Mouse (Mus musculus) left cerebral cortex, postnatal 4 days (tissue): ENCODE measurements around the gene Mex3b. TPM values are rescaled to one million over a fixed set of nuclear protein-coding genes. Genes with fewer than 3 reads are reported as not detected.

Experiments used
- DNase-seq: peaks from one replicate; pipeline ENCODE4 v3.0.0-alpha.2; 2022
- intact Hi-C: fragments of 180-260 bp; cut with DNase I; formaldehyde crosslinking; loops from one replicate; pipeline ENCODE4 v1.15.1; 2025
- total RNA-seq, 2 experiments: library from RNA; stranded (reverse); gene quantifications; 2 replicates each; pipeline ENCODE4 v1.2.3; 2021

Mex3b gene
- total RNA-seq, 2 experiments from 2014 or later, result 73.8 to 79.0 TPM

DNA sequence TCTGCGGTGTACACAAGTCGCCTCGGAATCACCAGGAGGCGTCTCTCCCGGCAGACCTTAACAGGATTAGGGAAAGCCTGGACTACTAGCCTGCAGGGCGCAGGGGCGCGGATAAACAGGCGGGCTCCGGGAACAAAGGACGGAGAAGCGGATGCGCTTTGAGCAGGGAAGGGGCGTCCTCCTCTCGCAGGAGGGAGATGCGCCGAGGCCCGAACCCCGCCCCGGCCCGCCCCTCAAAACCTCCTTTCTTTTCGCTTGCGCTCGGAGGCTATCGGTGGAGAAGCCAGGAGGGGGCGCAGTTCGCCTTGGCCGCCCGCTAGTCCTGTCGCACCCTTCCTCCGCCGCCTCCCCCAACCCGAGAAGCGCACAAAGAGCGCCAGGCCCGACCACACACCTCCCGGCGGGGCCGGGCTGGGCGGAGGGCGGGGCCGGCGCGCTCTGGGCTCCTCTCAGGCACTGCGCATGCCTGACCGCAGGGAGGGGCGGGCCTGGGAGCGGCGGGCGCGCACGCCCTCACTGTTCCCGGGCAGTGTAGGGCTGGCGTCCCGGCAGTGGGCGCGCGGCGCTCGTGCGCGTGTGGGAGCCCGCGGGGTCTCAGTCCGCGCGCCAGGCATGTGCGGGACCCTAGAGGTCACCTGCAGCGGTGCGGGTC, 1.2 kb upstream of the Mex3b start:
- intact Hi-C loops, result loop anchor here (2.0 to 10.0 kb wide), 4 partner anchors 149 to 683 kb away; no protein-coding TSS in a partner anchor
- DNase-seq, result peak; percentile 100

DNA sequence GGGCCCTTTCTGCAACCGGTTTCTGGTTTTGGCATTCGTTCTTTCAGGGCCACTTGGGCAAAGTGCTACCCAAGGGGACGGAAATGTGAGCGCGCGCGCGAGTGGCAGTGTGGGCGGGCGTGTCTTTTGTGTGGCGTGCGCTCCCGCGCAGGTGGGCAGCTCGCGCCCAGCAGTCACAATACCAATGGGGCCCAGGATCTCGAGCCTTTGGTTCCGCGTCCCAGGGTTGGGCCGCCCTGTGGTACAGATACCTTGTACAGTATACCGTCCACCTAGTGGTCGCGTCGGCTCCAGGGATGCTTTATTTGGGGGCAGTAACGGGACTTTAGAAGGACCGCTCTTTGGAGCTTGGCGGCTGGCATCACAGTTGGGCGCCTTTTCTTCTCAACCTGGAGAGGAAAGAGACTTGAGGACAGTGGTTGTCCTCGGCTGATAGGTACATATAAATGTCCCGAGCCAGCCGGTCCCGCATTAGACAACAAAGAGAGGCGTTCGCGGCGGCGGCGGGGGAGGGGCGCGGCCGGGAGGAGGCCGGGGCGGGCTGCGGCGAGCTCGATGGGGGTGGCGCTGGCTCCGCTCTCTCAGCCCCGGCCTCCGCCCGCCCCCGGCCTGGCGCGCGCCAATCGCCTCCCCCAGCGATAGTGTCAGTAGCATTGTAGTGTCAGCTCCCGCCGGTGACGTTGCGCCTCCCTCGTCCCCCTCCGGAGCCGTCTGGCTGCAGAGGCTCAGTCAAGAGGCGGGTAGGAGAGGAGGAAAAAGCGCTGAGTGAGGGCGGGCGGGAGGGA, 455 bp upstream of the Mex3b start:
- DNase-seq, result peak; percentile 99
- intact Hi-C loops, result loop anchor here (2.0 to 10.0 kb wide), 4 partner anchors 148 to 682 kb away; no protein-coding TSS in a partner anchor

DNA sequence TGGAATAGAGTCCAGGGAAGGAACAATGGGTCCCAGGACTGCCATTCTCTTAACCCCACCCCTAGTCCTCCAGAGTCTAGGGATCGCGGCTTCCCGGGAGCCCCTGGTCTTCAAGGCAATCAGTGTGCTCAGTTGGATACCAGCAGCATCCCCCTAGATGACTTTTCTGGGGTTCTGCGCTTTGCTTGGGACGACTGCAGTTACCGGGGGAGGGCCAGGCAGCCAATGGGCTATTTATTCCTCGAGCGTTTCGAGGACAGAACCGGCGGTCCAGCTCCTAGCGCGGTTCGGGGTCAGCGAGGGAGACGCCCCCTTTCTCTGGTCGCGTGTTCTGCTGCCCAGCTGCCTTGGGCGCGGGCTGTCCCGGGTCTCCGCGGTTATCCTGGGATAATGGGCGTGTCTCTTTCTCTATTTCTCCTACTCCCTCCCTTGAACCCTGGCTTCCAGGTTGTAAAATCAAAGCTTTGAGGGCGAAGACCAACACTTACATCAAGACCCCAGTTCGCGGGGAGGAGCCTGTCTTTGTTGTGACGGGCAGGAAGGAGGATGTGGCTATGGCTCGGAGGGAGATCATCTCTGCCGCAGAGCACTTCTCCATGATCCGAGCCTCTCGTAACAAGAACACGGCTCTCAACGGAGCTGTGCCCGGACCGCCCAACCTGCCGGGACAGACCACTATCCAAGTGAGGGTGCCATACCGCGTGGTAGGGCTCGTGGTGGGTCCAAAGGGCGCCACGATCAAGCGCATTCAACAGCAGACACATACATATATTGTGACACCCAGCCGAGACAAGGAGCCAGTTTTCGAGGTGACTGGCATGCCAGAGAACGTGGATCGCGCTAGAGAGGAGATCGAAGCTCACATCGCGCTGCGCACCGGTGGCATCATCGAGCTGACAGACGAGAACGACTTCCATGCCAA, 1.4 kb downstream of the Mex3b start:
- intact Hi-C loops, result loop anchor here (5.0 to 10.0 kb wide), 3 partner anchors 146 to 336 kb away; no protein-coding TSS in a partner anchor
- peak; percentile 57 for DNase-seq

DNA sequence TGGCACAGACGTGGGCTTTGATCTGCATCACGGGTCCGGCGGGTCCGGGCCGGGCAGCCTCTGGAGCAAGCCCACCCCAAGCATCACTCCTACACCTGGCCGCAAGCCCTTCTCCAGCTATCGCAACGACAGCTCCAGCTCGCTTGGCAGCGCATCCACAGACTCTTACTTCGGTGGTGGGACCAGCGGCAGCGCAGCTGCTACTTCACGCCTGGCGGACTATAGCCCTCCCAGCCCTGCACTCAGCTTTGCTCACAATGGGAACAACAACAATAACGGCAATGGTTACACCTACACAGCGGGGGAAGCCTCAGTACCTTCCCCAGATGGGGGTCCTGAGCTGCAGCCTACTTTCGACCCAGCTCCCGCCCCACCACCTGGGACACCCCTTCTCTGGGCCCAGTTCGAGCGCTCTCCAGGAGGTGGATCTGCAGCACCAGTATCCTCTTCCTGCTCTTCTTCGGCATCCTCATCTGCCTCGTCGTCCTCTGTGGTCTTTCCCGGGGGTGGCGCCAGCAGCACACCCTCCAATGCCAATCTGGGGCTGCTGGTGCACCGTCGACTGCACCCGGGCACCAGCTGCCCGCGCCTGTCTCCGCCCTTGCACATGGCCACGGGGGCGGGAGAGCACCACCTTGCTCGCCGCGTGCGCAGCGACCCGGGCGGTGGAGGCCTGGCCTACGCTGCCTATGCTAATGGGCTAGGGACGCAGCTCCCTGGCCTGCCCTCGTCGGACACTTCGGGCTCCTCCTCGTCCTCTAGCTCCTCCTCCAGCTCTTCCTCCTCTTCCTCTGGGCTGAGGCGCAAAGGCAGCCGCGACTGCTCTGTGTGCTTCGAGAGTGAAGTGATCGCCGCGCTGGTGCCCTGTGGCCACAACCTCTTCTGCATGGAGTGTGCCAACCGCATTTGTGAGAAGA, 2.4 kb downstream of the Mex3b start:
- intact Hi-C loops, result loop anchor here (5.0 to 10.0 kb wide), 4 partner anchors 145 to 335 kb away; no protein-coding TSS in a partner anchor
- DNase-seq, result peak; percentile 61

DNA sequence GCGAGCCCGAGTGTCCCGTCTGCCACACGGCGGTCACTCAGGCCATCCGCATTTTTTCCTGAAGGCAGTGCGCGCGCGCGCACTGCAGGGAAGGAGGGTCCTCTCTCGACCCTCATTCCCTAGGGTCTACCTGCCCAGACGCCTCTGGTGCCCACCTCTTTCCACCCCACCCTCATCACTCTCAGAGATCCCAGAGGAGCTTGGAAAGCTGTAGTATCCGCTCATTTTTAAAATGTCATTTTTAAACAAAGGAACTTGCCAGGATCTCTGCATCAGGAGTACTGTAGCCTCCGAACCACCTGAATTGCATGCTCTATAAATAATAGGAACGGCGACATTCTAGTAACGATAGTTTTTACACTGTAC, 3.0 kb downstream of the Mex3b start:
- no peak for DNase-seq
- intact Hi-C loops, result loop anchor here (10.0 kb wide), 1 partner anchor 205 kb away; no protein-coding TSS in a partner anchor

DNA sequence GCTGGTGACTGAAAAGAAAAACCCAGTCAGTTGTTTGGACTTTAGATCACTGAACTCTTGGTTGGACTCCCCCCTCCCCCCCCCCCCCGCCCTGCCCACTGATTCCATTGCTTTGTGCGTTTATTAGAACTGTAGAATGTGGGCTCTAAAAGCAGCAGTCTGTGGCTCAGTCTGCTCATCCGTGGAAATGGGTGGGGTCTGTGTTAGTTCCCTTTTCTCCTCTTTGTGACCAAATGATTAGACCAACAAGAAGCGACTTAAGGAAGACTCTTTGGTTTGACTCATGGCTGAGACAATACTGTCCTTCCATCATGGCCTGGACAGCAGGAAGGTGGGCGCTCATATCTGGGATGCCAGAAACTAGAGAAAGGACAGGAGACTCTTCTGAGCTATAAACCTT, 9.4 kb downstream of the Mex3b start:
- intact Hi-C loops, result loop anchor here (5.0 to 10.0 kb wide), 2 partner anchors 46 to 198 kb away; no protein-coding TSS in a partner anchor
- no peak for DNase-seq

DNA sequence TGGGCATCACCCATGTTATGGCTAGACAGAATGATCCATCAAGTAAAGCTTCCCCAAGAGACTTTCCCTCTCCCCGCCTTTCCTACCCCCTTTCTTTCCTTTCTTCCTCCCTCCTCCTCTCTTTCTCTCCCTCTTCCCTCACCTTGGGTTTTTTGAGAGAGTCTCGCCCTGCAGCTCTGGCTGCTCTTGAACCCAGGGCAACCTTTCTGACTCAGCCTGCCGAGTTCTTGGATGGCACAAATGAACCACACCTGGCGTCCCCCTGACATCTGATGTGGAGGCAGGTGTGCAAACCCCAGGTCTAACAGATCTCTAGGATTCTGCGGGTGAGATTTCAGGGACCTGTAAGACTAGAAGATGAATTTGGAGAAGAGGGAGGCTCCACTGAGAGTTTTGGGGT, 12.9 kb downstream of the Mex3b start:
- intact Hi-C loops, result no loop called here

DNA sequence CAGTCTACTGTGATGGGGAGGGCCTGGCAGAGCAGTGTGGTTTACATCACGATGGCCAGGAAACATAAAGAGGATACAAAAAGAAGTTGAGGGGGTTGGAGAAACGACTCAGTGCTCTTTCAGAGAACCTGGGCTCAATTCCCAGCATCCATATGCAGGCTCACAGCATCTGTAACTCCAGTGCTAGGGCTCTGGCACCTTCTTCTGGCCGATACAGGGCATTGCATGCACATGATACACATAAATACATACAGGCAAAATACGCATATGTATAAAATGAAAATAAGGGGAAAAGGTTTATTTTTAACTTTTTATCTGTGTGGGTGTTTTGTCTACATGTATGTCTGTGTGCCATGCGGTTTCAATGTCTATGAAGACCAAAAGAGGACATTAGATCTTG, 13.6 kb downstream of the Mex3b start:
- no peak for DNase-seq
- intact Hi-C loops, result no loop called here

More for the DNA sequence above, 12.9 kb downstream of the Mex3b start:
- DNase-seq, result no peak

DNA sequence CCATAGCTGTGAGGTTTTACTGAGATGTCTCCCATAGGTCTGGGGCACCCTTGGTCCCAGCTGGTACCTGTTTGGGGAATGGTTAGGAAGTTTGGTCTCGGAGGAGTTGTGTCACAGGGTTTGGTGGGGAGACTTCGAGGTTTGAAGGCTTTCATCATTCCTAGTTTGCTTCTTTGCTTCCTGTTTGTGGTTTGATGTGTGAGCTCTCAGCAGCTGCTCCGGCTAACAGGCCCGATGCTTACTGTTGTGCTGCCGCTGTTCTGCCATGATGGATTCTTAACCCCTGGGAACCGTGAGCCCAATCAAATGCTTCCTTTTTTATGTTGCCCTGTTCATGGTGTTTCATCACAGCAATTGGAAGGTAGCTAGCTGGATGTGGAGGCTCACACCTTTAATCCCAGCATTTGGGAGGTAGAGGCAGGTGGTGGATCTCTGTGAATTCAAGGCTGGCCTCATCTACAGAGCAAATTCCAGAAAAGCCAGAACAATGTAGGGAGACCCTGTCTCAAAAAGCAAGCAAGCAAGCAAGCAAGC, 23.3 kb downstream of the Mex3b start:
- intact Hi-C loops, result no loop called here
- no peak for DNase-seq

DNA sequence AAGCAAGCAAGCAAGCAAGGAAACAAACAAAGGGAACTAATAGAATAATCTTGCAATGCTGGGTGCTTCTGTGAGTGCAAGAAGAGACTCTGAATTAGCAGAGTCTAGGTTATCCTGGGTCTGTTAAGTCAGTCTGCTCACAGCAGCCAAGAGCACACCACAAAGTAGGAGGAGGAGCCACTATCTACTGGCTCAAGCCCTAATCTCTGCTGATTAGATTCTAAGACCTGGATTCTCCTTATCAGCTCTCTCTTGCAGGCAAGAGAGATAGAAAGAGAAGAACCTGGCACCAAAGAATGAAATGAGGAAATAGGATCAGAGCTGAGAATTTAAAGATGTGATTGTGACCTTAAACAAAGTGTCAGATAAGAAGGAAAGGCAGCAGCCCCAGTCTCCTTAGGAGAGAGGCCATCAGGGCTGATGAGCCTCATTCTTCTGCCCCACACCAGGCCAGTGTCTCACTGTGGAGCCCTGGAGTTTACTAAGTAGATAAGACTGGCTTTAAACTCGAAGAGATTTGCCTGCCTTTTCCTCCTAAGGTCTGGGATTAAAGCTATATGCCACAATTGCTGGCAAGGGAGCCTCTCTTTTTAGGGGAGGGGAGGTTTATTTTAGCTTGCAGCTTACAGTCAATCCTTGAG, 23.9 kb downstream of the Mex3b start:
- intact Hi-C loops, result no loop called here
- no peak for DNase-seq

DNA sequence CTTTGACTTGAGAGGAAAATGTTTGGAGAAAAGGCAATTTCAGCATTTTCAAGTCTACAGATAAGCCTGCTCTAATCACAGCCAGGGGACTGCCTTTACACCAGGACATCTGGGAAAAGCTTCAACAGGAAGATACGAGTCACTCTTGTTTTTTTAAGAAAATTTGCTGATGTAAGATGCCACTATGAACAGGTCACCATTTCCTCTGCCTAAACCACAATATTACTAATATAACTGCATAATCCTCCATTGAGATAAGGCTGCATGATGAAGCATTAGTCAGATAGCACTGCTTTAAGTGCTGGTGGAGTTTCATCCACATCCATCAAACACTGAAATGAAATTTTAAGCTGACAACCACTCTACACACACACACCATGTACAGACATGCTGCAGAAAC, 27.2 kb downstream of the Mex3b start:
- intact Hi-C loops, result no loop called here

DNA sequence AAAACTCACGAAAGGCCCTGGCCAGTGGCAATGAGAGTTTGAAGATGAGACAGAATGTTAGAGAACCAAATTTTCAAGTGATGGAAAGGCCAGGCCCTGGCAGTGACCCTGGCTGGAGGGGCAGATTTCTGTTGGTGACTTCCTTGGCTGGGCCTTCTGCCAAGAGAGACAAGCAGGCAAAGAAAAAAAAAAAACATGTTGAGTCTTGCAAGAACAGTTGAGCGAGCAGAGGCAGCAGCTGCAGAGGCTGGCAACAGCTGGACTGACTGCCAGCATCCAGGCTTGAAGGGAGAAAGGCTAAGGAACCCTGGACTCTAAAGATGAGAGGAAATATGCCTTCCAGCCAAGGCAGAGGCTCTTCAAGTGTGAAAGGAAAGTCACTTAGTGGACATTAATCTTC, 28.5 kb downstream of the Mex3b start:
- intact Hi-C loops, result no loop called here
- DNase-seq, result no peak

More for the DNA sequence above, 27.2 kb downstream of the Mex3b start:
- no peak for DNase-seq

DNA sequence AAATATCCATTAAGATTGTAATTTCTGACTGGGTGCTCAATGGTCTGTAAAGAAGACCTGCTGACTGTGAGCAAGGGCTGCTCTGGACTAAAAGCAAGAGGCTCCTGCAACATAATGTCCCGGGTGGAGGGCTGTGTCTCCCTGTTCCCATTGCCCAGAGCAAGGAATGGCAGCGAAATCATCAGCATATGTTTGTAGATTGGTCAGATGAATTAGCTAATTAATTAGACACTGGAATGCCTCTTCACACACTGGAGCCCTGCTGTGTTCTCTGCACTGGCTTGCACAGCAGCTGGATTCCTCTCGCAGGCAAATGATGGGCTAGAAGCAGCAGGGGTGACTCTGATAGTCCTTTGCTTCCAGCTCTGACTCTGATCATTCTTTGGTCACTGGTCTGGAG, 29.6 kb downstream of the Mex3b start:
- intact Hi-C loops, result no loop called here
- DNase-seq, result peak; percentile 8

DNA sequence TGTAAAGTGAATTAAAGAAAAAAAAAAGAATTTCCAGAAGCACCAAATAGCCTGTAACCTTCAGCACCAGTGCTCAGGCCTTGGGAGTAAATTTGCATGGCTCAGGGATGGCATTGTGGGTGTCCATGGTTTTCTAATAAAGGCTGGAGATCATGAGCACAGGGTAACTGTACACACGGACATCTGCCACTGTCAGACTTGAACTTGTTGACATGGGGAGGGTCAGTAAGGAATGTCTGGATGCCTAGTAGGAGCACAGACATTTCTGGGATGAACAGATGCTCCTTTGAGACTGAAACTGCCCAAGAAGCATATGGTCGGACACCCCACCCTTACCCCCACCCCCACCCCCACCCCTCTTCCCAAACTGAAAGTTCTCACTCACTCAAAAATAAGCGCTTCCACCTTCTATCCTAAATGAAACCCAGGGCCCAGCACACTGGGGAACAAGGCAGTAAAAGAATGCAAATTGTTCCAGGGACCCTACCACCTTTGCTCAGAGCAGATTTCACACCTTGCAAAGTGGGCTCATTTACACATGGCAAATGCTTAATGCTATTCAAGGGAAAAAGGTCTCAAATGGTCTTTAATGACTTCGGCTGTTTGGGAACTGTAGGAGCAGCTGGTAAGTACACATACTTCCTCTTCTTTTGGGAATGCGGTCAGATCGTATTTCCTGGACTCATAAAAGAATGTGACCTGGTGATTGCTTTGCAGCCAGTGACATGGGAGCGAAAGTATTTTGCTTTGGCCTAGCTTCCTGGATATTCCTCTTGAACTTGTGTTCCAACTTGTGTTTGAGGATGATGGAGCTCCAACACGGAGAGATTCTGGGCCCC, 32.5 kb downstream of the Mex3b start:
- DNase-seq, result no peak
- intact Hi-C loops, result no loop called here

DNA sequence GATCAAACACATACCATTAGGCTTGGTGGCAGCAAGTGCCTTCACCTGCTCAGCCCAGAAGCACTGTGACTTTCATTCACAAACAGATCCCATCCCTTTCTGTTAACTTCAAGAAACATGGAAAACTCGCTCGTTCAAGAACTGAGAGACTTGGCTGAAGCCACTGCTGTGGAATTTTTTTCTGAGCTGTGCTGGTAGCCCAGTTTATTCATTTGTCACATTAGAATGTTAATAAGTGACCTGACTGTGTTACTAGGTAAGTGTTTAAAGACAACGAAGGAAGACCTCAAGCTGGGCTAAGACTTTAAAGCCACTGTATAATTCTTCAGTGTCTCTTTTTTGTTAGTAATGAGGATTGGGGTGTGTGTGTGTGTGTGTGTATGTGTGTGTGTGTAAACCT, 35.9 kb downstream of the Mex3b start:
- intact Hi-C loops, result no loop called here
- no peak for DNase-seq

DNA sequence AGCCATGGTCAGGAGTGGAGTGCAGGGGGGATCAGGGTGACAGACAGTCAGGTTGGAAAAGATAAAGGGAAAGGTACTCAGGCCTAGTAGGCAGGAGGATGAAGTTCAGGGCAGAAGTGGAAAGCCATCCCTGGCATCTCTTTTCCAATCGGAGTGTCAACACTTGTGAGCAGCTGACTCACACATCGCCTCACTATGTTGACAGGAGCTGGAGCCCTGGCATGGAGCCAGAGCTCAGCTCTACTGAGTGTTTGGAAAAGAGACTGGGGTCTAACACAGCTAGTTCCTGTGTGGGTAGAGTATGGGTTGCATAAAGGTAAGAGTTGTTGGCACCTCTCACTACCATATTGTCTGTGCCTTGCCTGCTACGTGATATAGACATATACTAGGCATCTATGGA, 38.4 kb downstream of the Mex3b start:
- intact Hi-C loops, result no loop called here
- peak; percentile 21 for DNase-seq

DNA sequence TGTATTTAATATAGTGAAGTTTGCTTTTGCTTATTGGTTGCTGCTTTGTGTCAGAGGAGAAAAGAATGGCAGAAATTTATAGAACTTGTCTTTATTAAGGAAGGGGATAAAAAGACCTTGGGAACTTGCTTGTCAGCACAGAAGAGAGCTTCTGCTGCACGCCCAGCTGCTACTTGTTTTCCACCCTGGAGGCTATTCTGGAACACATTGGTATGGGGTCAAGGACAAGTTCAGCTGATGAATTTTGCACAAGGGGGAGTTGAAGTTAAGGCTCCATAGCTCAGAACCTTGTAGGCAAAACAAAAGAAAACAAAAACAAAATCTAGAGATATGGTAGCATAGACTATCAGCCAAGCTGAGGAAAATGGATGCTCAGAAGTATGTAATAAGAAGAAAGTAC, 39.9 kb downstream of the Mex3b start:
- intact Hi-C loops, result no loop called here
- no peak for DNase-seq
